Mouse (Mus musculus): ENCODE measurements around the gene Cstf1. TPM values are rescaled to one million over a fixed set of nuclear protein-coding genes. Genes with fewer than 3 reads are reported as not detected.
A peak's percentile ranks its signal among the peaks of the same experiment; 100 is the strongest.

Cstf1 gene
- polyA plus RNA-seq, 2 experiments = 36.9 to 50.7 TPM

DNA sequence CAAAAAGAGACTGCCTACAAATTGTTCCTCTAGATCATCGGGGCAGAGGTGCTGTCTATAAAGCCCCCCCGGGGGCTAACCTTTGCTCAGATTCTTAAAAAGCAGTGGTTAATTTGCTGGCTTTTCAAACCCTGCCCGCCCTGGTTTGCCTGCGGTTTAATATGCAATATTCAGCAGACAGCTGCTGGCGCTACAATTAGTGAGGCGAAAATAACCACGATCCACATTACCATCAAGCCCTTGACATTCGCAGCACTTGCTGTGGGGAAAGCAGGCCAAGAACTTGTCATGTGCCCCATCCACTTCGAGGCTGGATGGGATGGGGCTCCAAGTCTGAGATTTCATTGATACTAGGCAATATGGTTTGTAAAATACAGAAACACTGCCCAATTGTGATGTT, 17.3 kb upstream of the Cstf1 start:
- DNase-seq (ENCODE audit: low spot score) (no peak), ATAC-seq (ENCODE audit: low FRiP score, low read depth) (no peak)
- 76% methylated on average over 9 of the region's 9 CpGs for WGBS
- no peaks in the 10 kb centered on the region for H3K9me3 ChIP-seq (ENCODE audit: control insufficient read depth, low read length)
- no peak for TF ChIP-seq POLR2A (IDR thresholded peaks at IDR 0.05; ENCODE audit: borderline replicate concordance, extremely low read depth, insufficient read depth, insufficient read length)
- H3K4me2 ChIP-seq (replicated peaks; ENCODE audit: low read depth, low read length, severe bottlenecking) = no peak overlapping the region
- H3K36me3 ChIP-seq (ENCODE audit: control insufficient read depth, insufficient read depth, low read length) = peaks cover 39% of the 10 kb centered on the region
- H3K4me3 ChIP-seq (replicated peaks; ENCODE audit: low read length) = no peak overlapping the region
- H3K9ac ChIP-seq (ENCODE audit: low read depth, low read length, severe bottlenecking) = no peak overlapping the region
- H3K27me3 ChIP-seq (ENCODE audit: control insufficient read depth, insufficient read depth, low read length) = no peaks in the 10 kb centered on the region
- no peak overlapping the region for H3K27ac ChIP-seq (replicated peaks; ENCODE audit: low read depth, low read length)
- H3K4me1 ChIP-seq (ENCODE audit: control insufficient read depth, insufficient read depth, low read length) = no peaks in the 10 kb centered on the region

DNA sequence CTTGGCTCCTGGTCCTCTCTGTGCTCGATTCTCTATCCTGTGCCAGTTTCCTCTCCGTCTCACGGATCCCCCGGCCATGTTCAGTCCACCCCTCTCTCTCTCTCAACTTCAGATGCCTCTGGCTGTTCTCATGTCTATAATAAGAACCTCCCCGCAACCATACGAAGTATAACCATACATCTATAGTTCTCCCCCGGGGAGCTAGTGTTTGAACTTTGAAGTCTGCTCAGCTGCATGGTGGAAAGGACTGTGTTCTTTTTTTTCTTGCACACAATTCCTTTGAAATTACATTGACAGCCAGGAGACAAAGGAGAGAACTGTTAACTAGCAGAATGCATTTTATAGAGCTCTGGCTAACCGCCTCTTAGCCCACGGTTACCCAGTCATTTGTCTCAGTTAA, 15.7 kb upstream of the Cstf1 start:
- WGBS = 69% methylated on average over 9 of the region's 9 CpGs
- no peaks in the 10 kb centered on the region for H3K27me3 ChIP-seq (ENCODE audit: control insufficient read depth, insufficient read depth, low read length)
- no peaks in the 10 kb centered on the region for H3K4me1 ChIP-seq (ENCODE audit: control insufficient read depth, insufficient read depth, low read length)
- TF ChIP-seq POLR2A (IDR thresholded peaks at IDR 0.05; ENCODE audit: borderline replicate concordance, extremely low read depth, insufficient read depth, insufficient read length) = no peak
- H3K4me3 ChIP-seq (replicated peaks; ENCODE audit: low read length) = no peak overlapping the region
- no peak for ATAC-seq (ENCODE audit: low FRiP score, low read depth)
- DNase-seq (ENCODE audit: low spot score) = no peak
- H3K36me3 ChIP-seq (ENCODE audit: control insufficient read depth, insufficient read depth, low read length) = peaks cover 54% of the 10 kb centered on the region
- H3K27ac ChIP-seq (replicated peaks; ENCODE audit: low read depth, low read length) = no peak overlapping the region
- H3K9ac ChIP-seq (ENCODE audit: low read depth, low read length, severe bottlenecking) = no peak overlapping the region
- no peaks in the 10 kb centered on the region for H3K9me3 ChIP-seq (ENCODE audit: control insufficient read depth, low read length)
- no peak overlapping the region for H3K4me2 ChIP-seq (replicated peaks; ENCODE audit: low read depth, low read length, severe bottlenecking)

DNA sequence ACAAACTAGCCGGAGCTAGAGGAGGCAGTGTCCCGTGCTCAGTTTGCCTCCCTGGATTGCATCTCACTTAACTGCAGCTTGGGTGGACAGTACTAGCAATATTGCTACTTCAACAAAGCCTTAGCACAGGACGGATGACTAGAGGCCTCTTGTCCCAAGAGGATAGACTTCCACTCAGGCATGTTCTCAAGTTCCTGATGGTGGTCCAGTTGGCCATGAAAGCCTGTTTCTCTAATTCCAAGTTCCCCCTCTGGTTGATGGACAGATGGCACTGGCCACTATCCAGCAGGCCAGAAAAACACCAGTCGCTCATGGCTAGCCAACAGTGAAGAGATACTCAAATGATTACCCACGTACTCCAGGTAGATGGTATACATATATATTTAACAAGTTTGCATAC, 14.6 kb upstream of the Cstf1 start:
- no peaks in the 10 kb centered on the region for H3K4me1 ChIP-seq (ENCODE audit: control insufficient read depth, insufficient read depth, low read length)
- peaks cover 65% of the 10 kb centered on the region for H3K36me3 ChIP-seq (ENCODE audit: control insufficient read depth, insufficient read depth, low read length)
- TF ChIP-seq POLR2A (IDR thresholded peaks at IDR 0.05; ENCODE audit: borderline replicate concordance, extremely low read depth, insufficient read depth, insufficient read length) = no peak
- DNase-seq (ENCODE audit: low spot score) (no peak), ATAC-seq (ENCODE audit: low FRiP score, low read depth) (no peak)
- H3K4me3 ChIP-seq (replicated peaks; ENCODE audit: low read length) = no peak overlapping the region
- no peaks in the 10 kb centered on the region for H3K9me3 ChIP-seq (ENCODE audit: control insufficient read depth, low read length)
- H3K27me3 ChIP-seq (ENCODE audit: control insufficient read depth, insufficient read depth, low read length) = no peaks in the 10 kb centered on the region
- H3K9ac ChIP-seq (ENCODE audit: low read depth, low read length, severe bottlenecking) = no peak overlapping the region
- no peak overlapping the region for H3K4me2 ChIP-seq (replicated peaks; ENCODE audit: low read depth, low read length, severe bottlenecking)
- WGBS = 88% methylated on average over 5 of the region's 5 CpGs
- H3K27ac ChIP-seq (replicated peaks; ENCODE audit: low read depth, low read length) = no peak overlapping the region

DNA sequence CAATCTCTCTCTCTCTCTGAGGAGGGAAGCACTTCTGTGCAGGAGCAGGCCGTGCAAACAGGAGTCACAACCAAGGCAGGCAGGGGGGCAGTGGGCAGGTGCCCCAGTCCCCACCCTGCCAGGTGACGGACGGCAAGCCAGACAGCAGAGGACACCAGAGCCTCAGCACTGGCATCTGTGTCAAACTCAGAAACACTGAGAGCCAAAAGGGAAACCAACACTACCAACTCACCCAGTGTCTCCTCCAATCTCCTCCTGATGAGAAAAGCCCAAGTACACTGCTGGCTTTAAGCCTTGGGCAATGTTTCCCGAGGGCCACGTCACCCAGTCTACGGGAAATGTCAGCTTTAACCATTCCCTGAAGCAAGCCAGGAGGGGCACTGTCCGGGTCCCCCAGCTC, 7.3 kb upstream of the Cstf1 start:
- H3K4me2 ChIP-seq (replicated peaks; ENCODE audit: low read depth, low read length, severe bottlenecking) = no peak overlapping the region
- H3K4me3 ChIP-seq (replicated peaks; ENCODE audit: low read length) = no peak overlapping the region
- no peaks in the 10 kb centered on the region for H3K9me3 ChIP-seq (ENCODE audit: control insufficient read depth, low read length)
- ATAC-seq (ENCODE audit: low FRiP score, low read depth) (no peak), DNase-seq (ENCODE audit: low spot score) (no peak)
- H3K9ac ChIP-seq (ENCODE audit: low read depth, low read length, severe bottlenecking) = no peak overlapping the region
- peaks cover 81% of the 10 kb centered on the region for H3K36me3 ChIP-seq (ENCODE audit: control insufficient read depth, insufficient read depth, low read length)
- H3K27me3 ChIP-seq (ENCODE audit: control insufficient read depth, insufficient read depth, low read length) = no peaks in the 10 kb centered on the region
- H3K27ac ChIP-seq (replicated peaks; ENCODE audit: low read depth, low read length) = no peak overlapping the region
- WGBS = 84% methylated on average over 7 of the region's 7 CpGs
- no peak for TF ChIP-seq POLR2A (IDR thresholded peaks at IDR 0.05; ENCODE audit: borderline replicate concordance, extremely low read depth, insufficient read depth, insufficient read length)
- peaks cover 1% of the 10 kb centered on the region; the same call in 1 of the 2 replicates for H3K4me1 ChIP-seq (ENCODE audit: control insufficient read depth, insufficient read depth, low read length)

DNA sequence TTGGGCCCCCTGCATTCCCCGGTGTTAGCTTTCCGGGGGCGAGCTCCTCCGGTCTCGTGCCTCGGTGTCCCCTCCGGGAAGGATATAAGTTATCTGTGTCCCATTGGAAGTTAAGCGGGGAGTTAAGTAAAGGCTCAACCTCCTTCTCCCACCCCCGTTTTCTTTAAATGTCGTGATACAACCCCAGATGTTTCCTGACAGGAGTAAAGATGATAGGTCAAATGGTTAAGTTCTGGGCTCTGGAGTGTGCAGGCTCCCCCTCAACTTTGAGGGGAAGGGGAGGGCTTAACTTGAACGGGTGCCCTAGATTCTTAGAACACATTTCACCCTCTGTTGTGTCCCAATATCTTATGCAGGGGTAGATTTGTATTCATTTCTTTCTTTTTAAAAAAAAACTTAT, 777 bp downstream of the Cstf1 start:
- WGBS = 0% methylated on average over 11 of the region's 11 CpGs
- DNase-seq (ENCODE audit: low spot score) (no peak), ATAC-seq (ENCODE audit: low FRiP score, low read depth) (no peak)
- Histone ChIP-seq H3K4me3 (replicated peaks; ENCODE audit: low read length) (peak overlapping the region; percentile 78), H3K4me2 (replicated peaks; ENCODE audit: low read depth, low read length, severe bottlenecking) (peak overlapping the region; percentile 71), H3K27ac (replicated peaks; ENCODE audit: low read depth, low read length) (peak overlapping the region; percentile 29; the same call in 1 of the 2 replicates), H3K36me3 (ENCODE audit: control insufficient read depth, insufficient read depth, low read length) (peaks cover 56% of the 10 kb centered on the region), H3K4me1 (ENCODE audit: control insufficient read depth, insufficient read depth, low read length) (peaks cover 25% of the 10 kb centered on the region), H3K9ac (ENCODE audit: low read depth, low read length, severe bottlenecking) (peak overlapping the region; percentile 86), H3K27me3 (ENCODE audit: control insufficient read depth, insufficient read depth, low read length) (no peaks in the 10 kb centered on the region), H3K9me3 (ENCODE audit: control insufficient read depth, low read length) (no peaks in the 10 kb centered on the region)
- TF ChIP-seq POLR2A (IDR thresholded peaks at IDR 0.05; ENCODE audit: borderline replicate concordance, extremely low read depth, insufficient read depth, insufficient read length) = no peak

DNA sequence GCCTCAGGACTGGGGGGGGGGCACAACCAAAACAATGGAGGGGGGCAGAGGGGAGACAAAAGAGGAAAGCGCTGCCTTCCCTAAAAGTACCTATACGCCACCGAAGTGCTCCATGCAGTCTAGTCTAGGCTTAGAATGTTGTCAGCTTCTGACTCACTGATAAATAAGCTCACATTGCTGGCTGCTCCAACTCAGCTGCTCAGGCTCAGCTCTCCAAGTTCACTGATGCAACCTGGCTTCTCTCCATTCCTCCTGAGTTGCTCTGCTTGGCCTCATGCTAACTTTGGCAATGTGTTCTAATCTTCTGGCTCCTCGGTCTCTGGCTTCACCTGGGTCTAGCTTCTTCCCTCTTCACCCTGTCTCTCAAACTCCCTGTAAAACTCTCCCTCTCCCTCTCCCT, 6.1 kb downstream of the Cstf1 start:
- no peak for TF ChIP-seq POLR2A (IDR thresholded peaks at IDR 0.05; ENCODE audit: borderline replicate concordance, extremely low read depth, insufficient read depth, insufficient read length)
- WGBS = 90% methylated on average over 4 of the region's 4 CpGs
- H3K36me3 ChIP-seq (ENCODE audit: control insufficient read depth, insufficient read depth, low read length) = peaks cover 88% of the 10 kb centered on the region

More for the DNA sequence above, 6.1 kb downstream of the Cstf1 start:
- Histone ChIP-seq H3K9ac (ENCODE audit: low read depth, low read length, severe bottlenecking) (no peak overlapping the region), H3K4me2 (replicated peaks; ENCODE audit: low read depth, low read length, severe bottlenecking) (no peak overlapping the region), H3K4me1 (ENCODE audit: control insufficient read depth, insufficient read depth, low read length) (peaks cover 6% of the 10 kb centered on the region), H3K27ac (replicated peaks; ENCODE audit: low read depth, low read length) (no peak overlapping the region), H3K27me3 (ENCODE audit: control insufficient read depth, insufficient read depth, low read length) (no peaks in the 10 kb centered on the region), H3K9me3 (ENCODE audit: control insufficient read depth, low read length) (no peaks in the 10 kb centered on the region), H3K4me3 (replicated peaks; ENCODE audit: low read length) (no peak overlapping the region)
- no peak for DNase-seq (ENCODE audit: low spot score)
- no peak for ATAC-seq (ENCODE audit: low FRiP score, low read depth)

Data from limb, embryonic 14.5 days (tissue).